ENCODE assay signal across 8 mouse cellular contexts in genomic region chr2:102006143-102006542, GRCm38 (mm10).
DNase-seq lines count a peak whose midpoint lies in the region; ATAC-seq and TF ChIP-seq lines count a peak whose summit lies in the region.

No protein-coding gene starts in this region.

- 60% methylated on average over 4 of the region's 4 CpGs for WGBS in kidney, adult 2 months
- 13% methylated on average over 4 of the region's 4 CpGs for WGBS in forebrain, embryonic 11.5 days
- 12% methylated on average over 4 of the region's 4 CpGs for WGBS in hindbrain, embryonic 16.5 days

- H3K36me3 ChIP-seq in kidney, adult 2 months (ENCODE audit: control insufficient read depth, insufficient read depth, low read length), result no peaks in the 10 kb centered on the region
- H3K36me3 ChIP-seq in forebrain, embryonic 11.5 days (ENCODE audit: control insufficient read depth, insufficient read depth, low read length), result no peaks in the 10 kb centered on the region
- H3K36me3 ChIP-seq in hindbrain, embryonic 16.5 days (ENCODE audit: control insufficient read depth, insufficient read depth, low read length), result no peaks in the 10 kb centered on the region
- no peaks in the 10 kb centered on the region for H3K36me3 ChIP-seq in myocyte (ENCODE audit: control insufficient read depth, insufficient read depth)

- no peak for TF ChIP-seq POLR2A in kidney, adult 2 months (IDR thresholded peaks at IDR 0.05; ENCODE audit: low read depth, low read length)
- TF ChIP-seq POLR2A in myocyte (IDR thresholded peaks at IDR 0.05; ENCODE audit: insufficient read length, low read depth), result no peak

- TF ChIP-seq CTCF in kidney, adult 2 months (conservative IDR thresholded peaks at IDR 0.05; ENCODE audit: insufficient read depth, insufficient read length, low read depth, low read length), result no peak

- H3K9me3 ChIP-seq in forebrain, embryonic 11.5 days (ENCODE audit: control insufficient read depth, low read length), result no peaks in the 10 kb centered on the region
- H3K9me3 ChIP-seq in hindbrain, embryonic 16.5 days (ENCODE audit: control insufficient read depth, low read length), result no peaks in the 10 kb centered on the region

- DNase-seq in kidney, adult 2 months, result peak; percentile 26
- DNase-seq in kidney, adult 18-20 months, result no peak
- DNase-seq in forebrain, embryonic 11.5 days (ENCODE audit: low spot score), result no peak
- no peak for DNase-seq in right cerebral cortex, postnatal 4 days
- no peak for DNase-seq in adrenal gland, adult (ENCODE audit: inconsistent age in 2 of 2, low spot score in 1 of 2)
- DNase-seq in ovary, postnatal 14 days (ENCODE audit: low spot score), result no peak

- no peaks in the 10 kb centered on the region for H3K27me3 ChIP-seq in kidney, adult 2 months (replicated peaks; ENCODE audit: control insufficient read depth, insufficient read depth, low read length)
- no peaks in the 10 kb centered on the region for H3K27me3 ChIP-seq in forebrain, embryonic 11.5 days (ENCODE audit: control insufficient read depth, insufficient read depth, low read length)
- no peaks in the 10 kb centered on the region for H3K27me3 ChIP-seq in hindbrain, embryonic 16.5 days (replicated peaks; ENCODE audit: control insufficient read depth, insufficient read depth, low read length)
- H3K27me3 ChIP-seq in myocyte (ENCODE audit: control insufficient read depth, insufficient read depth, insufficient read length), result no peaks in the 10 kb centered on the region

- no peak overlapping the region for H3K27ac ChIP-seq in kidney, adult 2 months (ENCODE audit: insufficient read depth, low read depth, low read length)
- peak overlapping the region; percentile 33; the same call in 1 of the 2 replicates for H3K27ac ChIP-seq in forebrain, embryonic 11.5 days (ENCODE audit: low read depth, low read length)
- H3K27ac ChIP-seq in hindbrain, embryonic 16.5 days (ENCODE audit: low read depth, low read length), result no peak overlapping the region

- peaks cover 9% of the 10 kb centered on the region for H3K4me1 ChIP-seq in kidney, adult 2 months (ENCODE audit: control insufficient read depth, insufficient read depth, low read length)
- peaks cover 51% of the 10 kb centered on the region for H3K4me1 ChIP-seq in forebrain, embryonic 11.5 days (replicated peaks; ENCODE audit: control insufficient read depth, insufficient read depth, low read length)
- peaks cover 51% of the 10 kb centered on the region for H3K4me1 ChIP-seq in hindbrain, embryonic 16.5 days (ENCODE audit: control insufficient read depth, insufficient read depth, low read depth, low read length)

- peak; percentile 40 for ATAC-seq in forebrain, embryonic 11.5 days (replicated peaks; ENCODE audit: low FRiP score)
- ATAC-seq in hindbrain, embryonic 16.5 days, result no peak

- no peak overlapping the region for H3ac ChIP-seq in myocyte (ENCODE audit: control insufficient read depth, insufficient read length)

- H3K9ac ChIP-seq in forebrain, embryonic 11.5 days (ENCODE audit: low read length), result peak overlapping the region; percentile 33; the same call in 1 of the 2 replicates
- peak overlapping the region; percentile 31; the same call in 1 of the 2 replicates for H3K9ac ChIP-seq in hindbrain, embryonic 16.5 days (ENCODE audit: low read depth, low read length)

- no peaks in the 10 kb centered on the region for H3K79me2 ChIP-seq in myocyte (ENCODE audit: control insufficient read depth, insufficient read depth)

- H3K4me3 ChIP-seq in kidney, adult 2 months (ENCODE audit: insufficient read depth, low read depth, low read length), result no peak overlapping the region
- no peak overlapping the region for H3K4me3 ChIP-seq in forebrain, embryonic 11.5 days (ENCODE audit: low read depth, low read length)
- H3K4me3 ChIP-seq in hindbrain, embryonic 16.5 days (ENCODE audit: low read length), result no peak overlapping the region
- H3K4me3 ChIP-seq in myocyte, result no peak overlapping the region

- no peak overlapping the region for H3K4me2 ChIP-seq in forebrain, embryonic 11.5 days (ENCODE audit: low read depth, low read length, severe bottlenecking)
- no peak overlapping the region for H3K4me2 ChIP-seq in hindbrain, embryonic 16.5 days (ENCODE audit: low read length)
- H3K4me2 ChIP-seq in myocyte (ENCODE audit: low read depth), result peak overlapping the region; percentile 62

TF ChIP-seq in myocyte, 11 proteins besides CTCF, POLR2A, EP300 and RAD21:
- TF ChIP-seq USF1 (IDR thresholded peaks at IDR 0.05; ENCODE audit: low read depth) (peak; percentile 56), REST (IDR thresholded peaks at IDR 0.05; ENCODE audit: insufficient read depth, insufficient read length) (no peak), SRF (IDR thresholded peaks at IDR 0.05; ENCODE audit: control insufficient read depth, insufficient read length, low read depth) (no peak), MYOG (IDR thresholded peaks at IDR 0.05; ENCODE audit: control insufficient read depth in 1 of 3, insufficient read depth in 1 of 3, insufficient read length in 2 of 3, low read depth in 2 of 3) (no peak), CEBPB (IDR thresholded peaks at IDR 0.05; ENCODE audit: insufficient read depth, poor library complexity, severe bottlenecking) (no peak), MYOD1 (IDR thresholded peaks at IDR 0.05; ENCODE audit: control insufficient read depth in 1 of 3, insufficient read length in 2 of 3, low read depth in 2 of 3) (no peak), MAX (IDR thresholded peaks at IDR 0.05; ENCODE audit: low read depth) (no peak)
